Mouse (Mus musculus) regulatory T cell (primary cell): ENCODE data around the gene Ahcy.
"Not testable (repeated sequence)": the region's sequence is repeated elsewhere in the genome, so short reads cannot be mapped to it uniquely, and the experiment has no call there.

Experiments used
- in situ Hi-C: fragments of 300-600 bp; cut with MboI, MseI; formaldehyde crosslinking; loops from one replicate; pipeline ENCODE4 v1.15.1; 2025; ENCODE audit warnings: high pct_unique_total_duplicates

Gene Ahcy

GRCm38 (mm10) chr2:155075649-155076048 is 1.4 kb upstream of the Ahcy start:
- in situ Hi-C loops, result loop anchor here (25.0 kb wide), 1 partner anchor 112 kb away; no protein-coding TSS in a partner anchor

DNA sequence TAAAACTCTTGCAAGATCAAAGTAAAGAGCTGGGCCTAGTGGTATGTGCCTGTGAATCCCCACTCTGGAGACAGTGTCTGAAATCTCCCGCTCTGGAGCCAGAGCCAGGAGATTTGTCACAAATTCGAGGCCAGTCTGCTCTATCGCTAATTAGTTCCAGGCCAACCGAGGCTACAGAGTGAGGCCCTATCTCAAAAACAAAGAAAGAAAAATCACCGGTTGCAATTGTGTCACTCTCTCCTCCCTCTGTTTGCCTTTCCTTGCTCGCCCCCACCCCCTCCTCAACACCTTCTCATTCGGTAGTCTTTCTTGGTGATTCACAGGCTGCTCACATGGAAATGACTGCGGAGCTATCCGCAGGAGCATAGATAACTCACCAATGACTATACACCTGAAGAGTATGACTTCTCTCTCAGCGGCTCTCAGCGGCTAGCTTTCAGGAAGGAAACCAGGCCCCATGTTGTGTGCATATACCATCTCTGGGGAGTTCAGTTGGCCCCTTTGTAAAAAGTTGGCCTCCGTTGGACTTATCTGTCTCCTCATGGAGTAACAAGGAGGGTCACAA is 551 bp upstream of the Ahcy start:
- in situ Hi-C loops, result loop anchor here (25.0 kb wide), 1 partner anchor 112 kb away; no protein-coding TSS in a partner anchor

DNA sequence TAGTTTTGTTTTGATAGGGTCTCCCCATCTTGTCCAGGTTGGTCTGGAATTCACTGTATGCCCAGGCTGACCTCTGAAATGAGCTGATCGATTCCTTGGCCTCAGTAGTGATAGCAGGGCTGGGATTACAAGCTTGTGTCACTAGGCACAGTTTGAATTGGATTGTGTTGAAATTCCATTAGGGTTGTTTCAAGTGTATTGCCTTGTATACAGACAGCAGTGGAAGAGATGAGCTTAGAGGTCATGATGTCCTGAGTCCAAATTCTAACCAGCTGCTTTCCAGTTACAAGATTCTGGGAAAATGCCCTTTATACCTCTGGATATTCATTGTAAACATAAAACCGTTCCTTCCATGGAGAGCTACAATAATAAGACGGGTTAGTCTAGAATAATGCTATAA is 950 bp downstream of the Ahcy start:
- in situ Hi-C loops, result no loop called here

DNA sequence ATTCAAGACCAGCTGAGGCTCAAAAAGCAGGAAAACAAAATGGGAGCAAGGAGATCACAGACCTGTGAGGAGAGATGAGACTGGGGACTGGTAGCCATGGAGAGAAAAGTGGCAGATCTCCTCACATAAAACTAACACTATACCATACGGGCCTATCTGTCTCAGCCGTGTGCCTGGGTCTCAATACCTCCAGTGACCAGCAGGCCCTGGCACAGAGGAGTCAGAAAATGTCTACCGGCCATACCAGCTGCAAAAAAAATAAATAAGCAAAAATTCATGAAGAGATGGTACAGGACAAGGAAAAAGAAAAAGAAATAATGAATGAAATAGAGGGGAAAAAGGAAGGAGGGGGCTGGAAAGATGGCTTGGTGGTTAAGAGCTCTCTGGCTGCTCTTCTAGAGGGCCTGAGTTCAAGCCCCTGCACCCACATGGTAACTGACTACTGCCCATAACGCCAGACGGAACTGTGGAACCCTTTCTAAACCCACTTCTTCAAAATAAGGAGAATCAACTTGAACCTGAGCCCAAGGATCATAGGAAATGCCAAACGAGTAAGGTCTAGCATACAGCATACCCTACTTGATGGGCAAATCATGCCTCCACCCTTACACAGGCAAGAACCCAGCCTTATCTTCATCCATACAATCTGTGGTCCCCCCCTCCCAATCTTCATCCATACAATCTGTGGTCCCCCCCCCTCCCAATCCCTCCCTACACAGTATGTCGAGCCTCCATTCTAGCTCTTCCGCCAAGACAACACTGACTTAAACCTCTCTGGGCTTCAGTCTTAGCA is 1.7 kb downstream of the Ahcy start:
- in situ Hi-C loops, result no loop called here

DNA sequence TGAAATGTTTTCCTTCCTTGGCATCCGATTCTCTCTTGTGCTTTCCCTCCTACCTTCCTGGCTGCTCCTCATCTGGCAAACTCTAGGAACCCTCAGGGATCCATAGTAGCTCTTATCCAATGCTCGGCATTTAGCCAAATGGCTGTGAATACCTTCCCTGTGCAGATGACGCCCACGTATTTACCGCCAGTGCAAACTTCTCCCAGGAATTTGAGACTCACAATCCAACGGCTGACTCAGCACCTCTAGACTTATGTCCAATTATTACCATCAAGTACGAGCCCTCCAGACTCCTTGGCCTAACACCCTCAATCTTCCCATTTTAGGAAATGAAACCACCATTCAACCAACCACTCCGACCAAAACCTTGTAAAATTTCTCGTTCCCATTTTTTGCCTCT is 3.3 kb downstream of the Ahcy start:
- in situ Hi-C loops, result no loop called here

- in situ Hi-C loops, result no loop called here
Measured at GRCm38 (mm10) chr2:155057361-155057760, 16.9 kb downstream of the Ahcy start.

DNA sequence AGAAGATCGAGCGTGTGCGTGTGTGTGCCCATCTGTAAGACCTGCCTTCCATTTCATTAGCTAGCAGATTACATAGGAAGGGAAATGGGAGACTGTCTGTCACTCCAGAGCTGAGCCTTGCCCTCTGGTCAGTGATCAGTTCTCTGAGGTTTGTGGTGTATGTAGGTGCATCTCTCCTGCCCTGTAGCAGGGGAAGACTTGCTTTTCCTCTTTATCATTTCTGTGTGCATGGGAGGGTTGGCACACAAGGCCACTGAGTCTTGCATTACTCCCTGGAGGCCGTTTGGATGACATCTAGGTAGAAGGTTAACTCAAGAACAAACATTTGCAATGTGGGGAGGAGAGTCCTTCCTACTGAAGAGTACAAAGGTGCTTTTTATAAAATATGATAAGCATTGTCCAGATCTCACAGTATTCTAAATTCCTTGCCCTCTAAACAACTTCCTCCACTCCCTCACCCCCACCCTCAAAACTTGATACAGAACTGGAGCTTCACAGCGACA is 18.2 kb downstream of the Ahcy start:
- in situ Hi-C loops, result no loop called here

GRCm38 (mm10) chr2:155054672-155055071 is 19.6 kb downstream of the Ahcy start:
- in situ Hi-C loops, result no loop called here

GRCm38 (mm10) chr2:155053512-155053911 is 20.8 kb downstream of the Ahcy start:
- in situ Hi-C loops, result not testable (repeated sequence)

GRCm38 (mm10) chr2:155052681-155053080 is 21.6 kb downstream of the Ahcy start:
- in situ Hi-C loops, result no loop called here

GRCm38 (mm10) chr2:155051622-155052351 is 22.5 kb downstream of the Ahcy start:
- in situ Hi-C loops, result no loop called here

GRCm38 (mm10) chr2:155050504-155051236 is 23.6 kb downstream of the Ahcy start:
- in situ Hi-C loops, result no loop called here

- in situ Hi-C loops, result no loop called here
Measured at GRCm38 (mm10) chr2:155050108-155050503, 24.2 kb downstream of the Ahcy start.

GRCm38 (mm10) chr2:155047452-155048178 is 26.7 kb downstream of the Ahcy start:
- in situ Hi-C loops, result loop anchor here (25.0 kb wide), 1 partner anchor 1810 kb away; the partner anchor contains the start of genes Plagl2, Pofut1 and Tspyl3

DNA sequence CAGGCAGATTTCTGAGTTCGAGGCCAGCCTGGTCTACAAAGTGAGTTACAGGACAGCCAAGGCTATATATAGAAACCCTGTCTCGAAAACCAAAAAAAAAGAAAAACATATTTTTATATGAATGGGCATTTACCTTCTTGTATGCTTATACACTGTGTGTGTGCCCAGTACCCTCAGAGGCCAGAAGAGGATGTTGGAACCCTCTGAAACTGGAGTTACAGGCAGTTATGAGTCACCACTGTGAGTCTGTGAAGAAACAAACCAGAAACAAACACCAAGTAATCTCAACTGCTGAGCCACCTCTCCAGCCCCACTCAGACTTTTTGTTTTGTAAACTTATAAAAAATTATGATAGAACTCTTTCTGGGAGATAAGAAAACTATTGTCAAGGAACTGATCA is 27.5 kb downstream of the Ahcy start:
- in situ Hi-C loops, result loop anchor here (25.0 kb wide), 1 partner anchor 1810 kb away; the partner anchor contains the start of genes Plagl2, Pofut1 and Tspyl3

DNA sequence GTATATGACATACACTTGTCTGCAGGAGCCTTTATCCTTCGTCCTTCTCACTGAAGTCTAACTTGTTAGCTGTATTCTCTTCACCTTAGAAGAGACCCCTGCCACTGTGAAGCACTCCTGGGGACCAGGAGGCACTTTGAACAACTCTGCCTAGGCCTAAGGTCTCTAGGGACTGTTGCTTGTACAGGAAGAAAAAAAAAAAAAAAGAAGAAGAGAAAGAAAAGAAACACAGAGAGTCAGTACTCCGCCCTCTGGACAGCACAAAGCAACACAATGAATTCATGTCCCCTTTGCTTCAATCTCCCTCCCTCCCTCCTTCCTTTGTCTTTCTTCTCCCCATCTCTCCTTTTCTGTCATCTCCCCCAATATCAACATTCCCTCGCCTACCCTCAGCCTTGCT is 29.2 kb downstream of the Ahcy start:
- in situ Hi-C loops, result loop anchor here (25.0 kb wide), 1 partner anchor 1808 kb away; the partner anchor contains the start of genes Plagl2, Pofut1 and Tspyl3

GRCm38 (mm10) chr2:155044542-155044941 is 29.8 kb downstream of the Ahcy start:
- in situ Hi-C loops, result loop anchor here (25.0 kb wide), 1 partner anchor 1807 kb away; the partner anchor contains the start of genes Plagl2, Pofut1 and Tspyl3

- in situ Hi-C loops, result loop anchor here (25.0 kb wide), 1 partner anchor 1803 kb away; the partner anchor contains the start of genes Plagl2, Pofut1 and Tspyl3
Measured at GRCm38 (mm10) chr2:155039956-155040355, 34.3 kb downstream of the Ahcy start.

- in situ Hi-C loops, result loop anchor here (25.0 kb wide), 1 partner anchor 1796 kb away; the partner anchor contains the start of genes Plagl2, Pofut1 and Tspyl3
Measured at GRCm38 (mm10) chr2:155032938-155033710, 41.2 kb downstream of the Ahcy start.
